Mouse (Mus musculus): Measurements from ENCODE around the gene Kcnq1. TPM values are rescaled to one million over a fixed set of nuclear protein-coding genes. Genes with fewer than 3 reads are reported as not detected.

Gene Kcnq1
- polyA plus RNA-seq, 1 experiment from 2014 or later, result 0.87 TPM

GRCm38 (mm10) chr7:143094592-143095553 is 11.3 kb upstream of the Kcnq1 start, which contains the start of gene Trpm5:
TSS of gene Trpm5 (minus strand) at chr7:143094642.
- WGBS, result 47% methylated on average over 10 of the region's 10 CpGs
- Histone ChIP-seq H3K9ac (no peak within 1 kb of the TSS), H3K4me1 (peaks cover 9% of the 10 kb centered on the region), H3K36me3 (no peaks in the 10 kb centered on the region), H3K4me3 (no peak within 1 kb of the TSS), H3K27me3 (peaks cover 1% of the 10 kb centered on the region; the same call in 1 of the 2 replicates), H3K27ac (no peak within 1 kb of the TSS), H3K9me3 (no peaks in the 10 kb centered on the region), H3K4me2 (replicated peaks) (no peak within 1 kb of the TSS)
- peak; percentile 71 for ATAC-seq (ENCODE audit: low FRiP score, low read depth)

- Histone ChIP-seq H3K27me3 (peaks cover 5% of the 10 kb centered on the region; the same call in 1 of the 2 replicates), H3K27ac (no peak overlapping the region), H3K36me3 (no peaks in the 10 kb centered on the region), H3K4me3 (no peak overlapping the region), H3K9ac (no peak overlapping the region), H3K4me2 (replicated peaks) (no peak overlapping the region), H3K4me1 (peaks cover 9% of the 10 kb centered on the region), H3K9me3 (no peaks in the 10 kb centered on the region)
- WGBS, result 48% methylated on average over 1 of the region's 1 CpGs
- 0 out of 2 replicates have a peak, but pooled peaks have one; percentile 6 for ATAC-seq (ENCODE audit: low FRiP score, low read depth)
These were observed 10.6 kb upstream of the Kcnq1 start for GRCm38 (mm10) chr7:143095554-143095907.

DNA sequence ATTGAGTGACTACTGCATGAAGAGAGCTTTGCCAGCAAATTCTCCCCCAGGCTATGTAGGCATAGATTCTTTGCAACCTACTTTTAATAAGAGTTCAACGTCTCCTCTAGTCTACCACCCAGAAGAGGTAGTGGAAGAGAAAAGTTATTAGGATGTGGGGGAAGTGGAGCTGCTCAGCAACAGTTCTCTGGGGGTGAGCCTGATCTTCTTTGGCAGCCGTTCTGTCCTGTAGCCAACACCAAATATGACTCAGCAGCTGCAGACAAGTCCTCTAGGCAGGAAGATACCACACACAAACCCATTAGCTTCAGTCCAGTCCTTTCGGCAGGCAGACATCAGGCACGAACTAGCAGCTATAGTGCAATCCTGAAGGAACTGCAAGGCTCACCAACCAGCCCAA is 5.4 kb upstream of the Kcnq1 start:
- Histone ChIP-seq H3K4me1 (no peaks in the 10 kb centered on the region), H3K27me3 (peaks cover 37% of the 10 kb centered on the region), H3K4me3 (no peak overlapping the region), H3K4me2 (replicated peaks) (no peak overlapping the region), H3K36me3 (no peaks in the 10 kb centered on the region), H3K27ac (no peak overlapping the region), H3K9ac (no peak overlapping the region), H3K9me3 (no peaks in the 10 kb centered on the region)
- no peak for ATAC-seq (ENCODE audit: low FRiP score, low read depth)
- 61% methylated on average over 4 of the region's 4 CpGs for WGBS

- no peak for ATAC-seq (ENCODE audit: low FRiP score, low read depth)
- H3K4me2 ChIP-seq (replicated peaks), result no peak overlapping the region
- peaks cover 78% of the 10 kb centered on the region for H3K27me3 ChIP-seq
- peaks cover 10% of the 10 kb centered on the region for H3K4me1 ChIP-seq
- WGBS, result 69% methylated on average over 11 of the region's 11 CpGs
- H3K4me3 ChIP-seq, result no peak overlapping the region
- no peak overlapping the region for H3K9ac ChIP-seq
- no peaks in the 10 kb centered on the region for H3K36me3 ChIP-seq
- H3K9me3 ChIP-seq, result no peaks in the 10 kb centered on the region
- no peak overlapping the region for H3K27ac ChIP-seq
These were observed 784 bp upstream of the Kcnq1 start for GRCm38 (mm10) chr7:143105258-143105897.

DNA sequence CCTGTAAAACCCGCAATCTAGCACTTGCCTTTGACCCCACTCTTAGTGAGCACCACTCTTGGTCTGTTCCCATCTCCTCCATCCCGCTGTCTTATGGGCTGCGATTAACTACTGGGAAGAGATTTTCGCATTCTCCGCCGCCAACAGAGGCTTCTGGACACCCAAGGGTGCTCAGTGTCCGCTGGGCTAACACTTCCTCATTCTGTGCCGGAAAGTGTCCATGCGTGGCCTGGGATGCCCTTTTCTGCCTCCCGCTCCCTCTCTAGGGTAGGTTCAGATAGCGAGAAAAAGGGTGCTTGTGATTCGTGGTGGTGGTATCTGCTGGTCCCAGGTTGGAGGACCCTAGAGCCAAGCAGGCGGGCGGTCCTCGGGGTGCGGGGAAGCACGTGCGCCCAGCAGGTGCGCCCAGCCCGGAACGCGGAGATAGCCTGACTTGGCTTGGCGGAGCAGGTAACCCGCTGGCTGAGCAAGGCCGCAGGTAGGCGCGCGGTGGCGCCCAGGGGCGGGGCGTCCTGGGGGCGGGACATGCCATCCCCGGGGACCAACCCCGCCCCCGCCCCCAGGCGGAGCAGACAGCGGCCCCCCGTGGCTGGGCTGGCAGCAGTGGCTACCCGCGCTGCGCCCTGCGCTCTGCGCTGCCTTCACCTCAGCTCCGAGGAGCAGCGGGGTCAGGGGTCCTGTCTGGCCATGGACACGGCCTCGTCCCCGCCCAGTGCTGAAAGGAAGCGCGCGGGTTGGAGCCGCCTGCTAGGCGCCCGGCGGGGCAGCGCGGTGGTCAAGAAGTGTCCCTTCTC is 707 bp downstream of the Kcnq1 start:
- peaks cover 10% of the 10 kb centered on the region for H3K4me1 ChIP-seq
- peaks cover 83% of the 10 kb centered on the region for H3K27me3 ChIP-seq
- no peaks in the 10 kb centered on the region for H3K36me3 ChIP-seq
- H3K4me3 ChIP-seq, result peak overlapping the region; percentile 45
- 9% methylated on average over 53 of the region's 57 CpGs for WGBS
- H3K9ac ChIP-seq, result peak overlapping the region; percentile 43; the same call in 1 of the 2 replicates
- no peak overlapping the region for H3K27ac ChIP-seq
- no peak for ATAC-seq (ENCODE audit: low FRiP score, low read depth)
- H3K4me2 ChIP-seq (replicated peaks), result peak overlapping the region; percentile 75
- no peaks in the 10 kb centered on the region for H3K9me3 ChIP-seq

DNA sequence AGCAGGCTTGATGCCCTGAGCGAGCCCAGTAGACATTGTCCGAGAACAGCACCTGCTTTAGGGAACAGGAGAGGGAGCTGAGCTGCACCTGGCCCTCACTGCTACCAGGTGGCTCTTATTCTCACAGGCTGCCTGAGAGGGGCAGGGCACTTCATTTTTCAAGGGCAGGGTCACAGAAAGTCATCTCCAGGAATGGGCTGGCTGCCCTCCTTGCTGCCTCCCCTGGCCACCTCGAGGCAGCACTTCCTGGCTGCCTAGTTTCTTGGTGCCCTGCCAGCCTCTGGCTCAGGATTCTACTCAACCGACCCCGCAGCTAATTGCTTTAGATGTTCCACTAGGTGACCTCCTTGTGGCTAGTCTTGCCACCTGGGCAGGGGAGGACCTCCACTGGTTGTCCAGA is 2.0 kb downstream of the Kcnq1 start:
- 40% methylated on average over 5 of the region's 5 CpGs for WGBS
- Histone ChIP-seq H3K9me3 (no peaks in the 10 kb centered on the region), H3K4me1 (peaks cover 10% of the 10 kb centered on the region), H3K4me3 (no peak overlapping the region), H3K36me3 (no peaks in the 10 kb centered on the region), H3K9ac (no peak overlapping the region), H3K27ac (no peak overlapping the region), H3K27me3 (peaks cover 76% of the 10 kb centered on the region), H3K4me2 (replicated peaks) (0 out of 2 replicates have a peak overlapping the region, but pooled peaks have one; percentile 75)
- ATAC-seq (ENCODE audit: low FRiP score, low read depth), result no peak

- Histone ChIP-seq H3K4me3 (no peak overlapping the region), H3K4me2 (replicated peaks) (no peak overlapping the region), H3K27ac (no peak overlapping the region), H3K9me3 (no peaks in the 10 kb centered on the region), H3K4me1 (peaks cover 10% of the 10 kb centered on the region), H3K27me3 (peaks cover 69% of the 10 kb centered on the region), H3K36me3 (no peaks in the 10 kb centered on the region), H3K9ac (no peak overlapping the region)
- ATAC-seq (ENCODE audit: low FRiP score, low read depth), result no peak
- WGBS, result 15% methylated on average over 3 of the region's 3 CpGs
These were observed 3.0 kb downstream of the Kcnq1 start for GRCm38 (mm10) chr7:143108996-143109660.

DNA sequence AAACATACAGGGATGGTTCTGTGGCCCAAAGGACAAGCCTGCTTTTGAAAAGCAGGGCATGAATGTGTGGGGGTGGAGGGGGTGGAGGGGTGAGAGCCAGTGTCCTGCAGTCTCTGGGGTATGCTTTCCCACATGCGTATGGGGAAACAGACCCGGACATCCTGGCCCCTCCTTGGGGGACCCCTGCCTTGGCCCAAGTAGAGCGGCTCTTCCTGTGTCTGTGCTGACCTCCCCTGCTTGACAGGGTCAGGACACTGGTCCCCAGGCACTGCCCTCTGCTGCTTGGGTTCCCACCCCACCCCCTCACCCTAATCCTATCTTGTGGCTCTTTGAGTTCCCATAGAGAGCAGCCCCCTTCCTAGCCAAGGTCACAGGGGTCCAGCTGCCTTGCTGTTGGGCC is 3.5 kb downstream of the Kcnq1 start:
- Histone ChIP-seq H3K27ac (no peak overlapping the region), H3K9ac (no peak overlapping the region), H3K4me1 (peaks cover 10% of the 10 kb centered on the region), H3K4me3 (no peak overlapping the region), H3K36me3 (no peaks in the 10 kb centered on the region), H3K4me2 (replicated peaks) (no peak overlapping the region), H3K27me3 (peaks cover 63% of the 10 kb centered on the region), H3K9me3 (no peaks in the 10 kb centered on the region)
- 65% methylated on average over 3 of the region's 3 CpGs for WGBS
- ATAC-seq (ENCODE audit: low FRiP score, low read depth), result no peak

DNA sequence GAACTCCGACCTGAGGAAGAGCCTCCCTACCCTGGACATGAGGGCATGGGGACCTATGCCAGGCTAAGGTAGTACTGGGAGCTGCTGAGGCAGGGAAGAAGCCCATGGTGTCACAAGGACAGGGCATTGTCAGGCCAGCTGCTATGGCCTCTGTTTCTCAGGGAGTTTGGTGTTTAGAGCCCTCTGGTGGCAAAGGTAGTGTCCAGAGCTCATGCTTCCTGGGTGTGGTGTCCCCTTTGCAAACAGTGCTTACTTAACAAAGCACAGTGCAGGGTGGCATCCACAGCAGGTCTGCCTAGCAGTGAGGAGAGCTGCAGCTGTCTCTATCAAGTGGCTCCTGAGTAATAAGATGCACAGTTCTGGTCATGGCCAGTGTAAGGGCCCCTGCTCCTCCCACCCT is 4.6 kb downstream of the Kcnq1 start:
- Histone ChIP-seq H3K9me3 (no peaks in the 10 kb centered on the region), H3K27me3 (peaks cover 52% of the 10 kb centered on the region), H3K4me1 (peaks cover 10% of the 10 kb centered on the region), H3K4me2 (replicated peaks) (no peak overlapping the region), H3K27ac (no peak overlapping the region), H3K9ac (no peak overlapping the region), H3K4me3 (no peak overlapping the region), H3K36me3 (no peaks in the 10 kb centered on the region)
- WGBS, result 68% methylated on average over 1 of the region's 1 CpGs
- no peak for ATAC-seq (ENCODE audit: low FRiP score, low read depth)

- Histone ChIP-seq H3K4me1 (peaks cover 10% of the 10 kb centered on the region), H3K27me3 (peaks cover 43% of the 10 kb centered on the region), H3K4me3 (no peak overlapping the region), H3K9me3 (no peaks in the 10 kb centered on the region), H3K27ac (no peak overlapping the region), H3K4me2 (replicated peaks) (no peak overlapping the region), H3K9ac (no peak overlapping the region), H3K36me3 (no peaks in the 10 kb centered on the region)
- no peak for ATAC-seq (ENCODE audit: low FRiP score, low read depth)
- 55% methylated on average over 4 of the region's 4 CpGs for WGBS
These were observed 5.6 kb downstream of the Kcnq1 start for GRCm38 (mm10) chr7:143111719-143112118.

DNA sequence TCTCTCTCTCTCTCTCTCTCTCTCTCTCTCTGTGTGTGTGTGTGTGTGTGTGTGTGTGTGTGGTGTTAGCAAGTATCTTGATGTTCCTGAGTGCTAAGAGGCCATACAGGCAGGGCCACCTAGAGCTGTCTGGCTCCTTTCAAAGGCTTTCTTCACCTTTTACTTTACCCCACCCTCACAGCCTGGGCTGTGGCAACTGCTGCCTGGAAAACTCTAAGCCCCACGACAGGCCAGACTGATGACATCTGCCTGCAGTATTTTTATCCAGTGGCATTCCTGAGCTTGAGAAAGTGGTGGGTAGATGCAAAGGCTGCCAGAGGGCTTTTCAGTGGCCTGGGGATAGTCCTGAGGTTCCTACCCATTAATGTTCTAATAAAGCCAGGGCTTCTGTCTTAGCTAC is 6.2 kb downstream of the Kcnq1 start:
- Histone ChIP-seq H3K9me3 (no peaks in the 10 kb centered on the region), H3K27ac (no peak overlapping the region), H3K36me3 (no peaks in the 10 kb centered on the region), H3K9ac (no peak overlapping the region), H3K27me3 (peaks cover 36% of the 10 kb centered on the region), H3K4me1 (peaks cover 3% of the 10 kb centered on the region), H3K4me2 (replicated peaks) (no peak overlapping the region), H3K4me3 (no peak overlapping the region)
- ATAC-seq (ENCODE audit: low FRiP score, low read depth), result no peak
- 25% methylated on average over 1 of the region's 1 CpGs for WGBS

All from limb, embryonic 13.5 days (tissue).